Mouse (Mus musculus) neutrophil, adult 5-6 weeks (primary cell): ENCODE data around the gene Enpp6. TPM values are rescaled to one million over a fixed set of nuclear protein-coding genes. Genes with fewer than 3 reads are reported as not detected.
A peak's percentile ranks its signal among the peaks of the same experiment; 100 is the strongest.

Experiments
- ATAC-seq: fragments of 151-379, 151-347 bp; 2 replicates; pipeline ENCODE4 v1.8.0; 2017; ENCODE audit warnings: mild to moderate bottlenecking, moderate TSS enrichment; ENCODE audit not compliant: insufficient number of reproducible peaks, poor library complexity, low FRiP score, severe bottlenecking; ENCODE audit errors: extremely low read depth
- total RNA-seq: library from RNA; stranded (forward); fragments of 200-1000 nt; gene quantifications from 2 replicates; pipeline ENCODE4 v1.2.3, GENCODE M21; 2017

Enpp6 gene
- total RNA-seq, 1 experiment from 2014 or later = not detected

DNA sequence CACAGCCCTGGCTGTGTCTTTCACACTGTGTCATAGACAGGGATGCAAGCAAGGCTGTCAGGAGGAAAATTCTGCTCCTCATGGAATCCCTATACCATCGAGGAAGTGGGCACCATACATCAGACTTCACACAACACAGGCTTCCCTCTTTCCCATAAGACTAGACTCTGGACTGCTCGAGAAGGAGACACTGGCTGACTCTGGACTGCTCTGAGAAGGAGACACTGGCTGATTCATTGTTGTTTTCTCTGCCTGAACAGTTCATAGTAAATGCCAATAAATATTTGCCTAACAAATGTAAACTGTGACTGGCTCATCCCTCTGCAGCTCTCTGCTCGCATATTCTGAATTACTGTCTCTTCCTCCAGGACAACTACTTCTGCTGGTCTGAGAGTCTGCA, 66.0 kb downstream of the Enpp6 start:
- ATAC-seq = no peak

GRCm38 (mm10) chr8:47056086-47056485, 69.4 kb downstream of the Enpp6 start:
- no peak for ATAC-seq

GRCm38 (mm10) chr8:47058526-47058925, 71.8 kb downstream of the Enpp6 start:
- no peak for ATAC-seq

DNA sequence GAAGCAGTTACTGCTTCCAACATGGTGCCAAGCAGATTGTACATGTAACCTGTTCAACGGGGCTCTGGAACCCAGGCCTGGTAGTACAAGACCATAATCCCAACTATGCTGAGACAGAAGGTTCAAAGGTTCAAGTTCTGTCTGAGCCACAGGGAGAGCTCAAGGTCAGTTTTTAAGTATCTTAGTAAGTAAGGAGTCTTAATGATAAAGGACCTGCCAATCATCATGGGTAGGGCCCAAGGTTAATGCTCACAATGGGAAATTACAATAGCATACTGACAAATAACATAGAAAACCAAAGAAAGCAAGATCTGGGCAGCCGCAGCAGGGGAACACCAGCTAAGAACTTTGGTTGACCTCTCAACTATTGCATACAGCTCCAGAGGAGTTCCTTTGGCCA, 72.3 kb downstream of the Enpp6 start:
- ATAC-seq = no peak

DNA sequence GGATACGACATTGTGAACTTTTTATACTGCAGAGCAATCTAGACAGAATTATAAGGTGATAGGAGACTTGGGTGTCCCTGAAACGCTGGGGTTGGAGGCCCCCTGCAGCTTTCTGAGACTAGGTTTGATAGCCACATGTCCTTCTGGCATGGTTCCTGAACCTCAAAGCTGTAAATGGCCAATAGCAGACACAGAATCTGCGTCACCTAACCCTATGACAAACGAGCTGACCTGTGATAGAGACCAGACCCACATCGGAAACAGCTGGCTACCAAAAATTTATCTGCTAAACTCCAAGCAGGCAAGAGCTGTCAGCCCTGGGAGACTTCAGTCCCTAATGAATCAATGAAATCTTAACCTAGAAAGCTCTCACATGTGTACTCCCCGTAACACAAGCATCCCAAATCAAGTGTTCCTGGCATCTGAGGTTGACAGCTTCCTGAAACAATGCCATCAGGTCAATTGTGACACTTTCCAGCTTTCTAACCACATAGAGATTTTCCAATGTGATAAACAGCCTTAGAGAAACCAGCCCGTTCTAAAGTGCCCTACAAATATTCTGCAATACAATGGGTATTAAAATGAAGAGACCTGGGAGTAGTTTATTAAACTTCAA, 74.5 kb downstream of the Enpp6 start:
- ATAC-seq = no peak

DNA sequence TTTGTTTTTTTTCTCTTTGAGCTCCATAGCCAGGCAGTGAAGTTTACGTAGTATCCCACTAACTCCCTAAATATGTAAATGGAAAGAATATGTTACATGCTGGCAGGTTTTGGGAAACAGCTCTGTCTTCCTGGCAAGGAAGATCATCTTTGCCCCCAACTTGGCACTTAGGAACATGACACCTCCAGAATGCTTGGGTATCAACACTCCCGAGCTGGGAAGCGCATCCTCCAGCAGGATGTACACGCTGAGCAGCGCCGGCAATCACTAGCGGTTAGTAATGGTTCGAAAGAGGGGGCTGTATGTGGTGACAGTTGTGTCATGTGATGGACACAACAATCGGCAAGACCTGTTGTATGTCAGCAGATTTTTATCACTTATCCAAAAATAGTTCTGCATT, 80.4 kb downstream of the Enpp6 start:
- ATAC-seq = no peak

DNA sequence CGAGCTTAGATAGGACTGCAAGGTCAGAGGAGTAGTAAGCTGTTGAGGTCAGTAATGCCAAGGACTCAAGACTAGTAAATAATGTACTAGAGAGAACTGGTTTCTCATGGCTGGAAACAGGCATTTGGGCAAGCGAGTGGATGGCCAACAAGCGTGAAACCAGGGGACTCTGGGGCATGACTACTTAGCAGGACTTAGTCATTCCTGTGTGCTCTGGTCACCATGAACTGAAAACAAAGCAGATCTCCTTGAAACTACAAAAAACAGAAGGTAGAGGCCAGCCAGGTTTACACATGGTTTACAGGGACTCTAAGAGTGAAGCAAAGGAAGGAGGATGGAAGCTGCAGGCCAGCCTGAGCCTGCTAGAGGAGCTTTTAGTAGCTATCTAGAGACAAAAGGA, 82.9 kb downstream of the Enpp6 start:
- ATAC-seq = no peak

DNA sequence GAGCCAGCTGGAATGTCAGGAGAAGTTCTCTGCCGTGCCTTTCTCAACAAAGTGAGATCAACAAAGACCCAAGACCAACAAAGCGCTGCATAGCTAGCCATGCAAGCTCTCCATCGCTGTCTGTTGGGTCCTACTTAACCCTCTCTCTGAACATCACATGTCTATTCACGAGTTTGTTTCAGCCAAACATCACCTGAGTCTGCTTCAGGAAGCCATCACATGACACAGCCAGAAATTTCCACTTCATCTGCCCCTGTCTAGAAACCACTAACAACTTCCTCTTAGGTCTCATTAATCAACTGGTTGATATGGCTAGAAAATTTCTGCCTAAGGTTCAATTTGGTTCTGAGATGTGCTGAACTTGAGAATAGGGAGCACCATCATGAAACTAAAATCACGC, 85.3 kb downstream of the Enpp6 start:
- ATAC-seq = no peak

DNA sequence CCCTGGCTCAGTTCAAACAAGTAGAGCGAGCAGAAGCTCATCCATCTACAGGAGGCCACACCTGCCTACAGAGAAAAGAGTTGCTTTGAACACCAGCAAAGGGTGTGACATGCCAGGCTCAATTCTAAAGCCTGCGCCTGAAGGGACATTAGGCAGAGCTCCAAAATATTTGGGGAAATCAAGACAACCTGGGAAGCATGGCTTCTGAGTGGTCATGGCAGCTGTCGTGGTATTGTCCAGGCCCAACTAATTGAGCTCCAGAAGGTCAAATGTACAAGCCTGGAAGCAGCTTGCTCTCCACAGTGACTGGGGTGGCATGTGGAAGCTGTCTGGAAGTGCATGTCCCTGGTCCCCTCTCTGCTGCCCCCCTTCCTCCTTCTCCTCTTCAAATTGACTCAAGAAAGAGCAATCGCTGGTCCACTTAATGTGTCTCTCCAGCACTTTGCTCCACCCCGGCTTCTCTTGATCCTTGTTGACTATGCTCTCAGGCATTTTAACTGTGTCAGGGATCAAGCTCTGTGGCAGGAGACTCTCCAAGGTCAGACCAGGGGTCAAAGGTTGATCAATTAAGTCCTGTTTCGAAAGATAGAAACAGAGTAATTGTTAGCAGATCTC, 89.4 kb downstream of the Enpp6 start:
- no peak for ATAC-seq

- no peak for ATAC-seq
These were observed 93.3 kb downstream of the Enpp6 start for GRCm38 (mm10) chr8:47080037-47080436.

DNA sequence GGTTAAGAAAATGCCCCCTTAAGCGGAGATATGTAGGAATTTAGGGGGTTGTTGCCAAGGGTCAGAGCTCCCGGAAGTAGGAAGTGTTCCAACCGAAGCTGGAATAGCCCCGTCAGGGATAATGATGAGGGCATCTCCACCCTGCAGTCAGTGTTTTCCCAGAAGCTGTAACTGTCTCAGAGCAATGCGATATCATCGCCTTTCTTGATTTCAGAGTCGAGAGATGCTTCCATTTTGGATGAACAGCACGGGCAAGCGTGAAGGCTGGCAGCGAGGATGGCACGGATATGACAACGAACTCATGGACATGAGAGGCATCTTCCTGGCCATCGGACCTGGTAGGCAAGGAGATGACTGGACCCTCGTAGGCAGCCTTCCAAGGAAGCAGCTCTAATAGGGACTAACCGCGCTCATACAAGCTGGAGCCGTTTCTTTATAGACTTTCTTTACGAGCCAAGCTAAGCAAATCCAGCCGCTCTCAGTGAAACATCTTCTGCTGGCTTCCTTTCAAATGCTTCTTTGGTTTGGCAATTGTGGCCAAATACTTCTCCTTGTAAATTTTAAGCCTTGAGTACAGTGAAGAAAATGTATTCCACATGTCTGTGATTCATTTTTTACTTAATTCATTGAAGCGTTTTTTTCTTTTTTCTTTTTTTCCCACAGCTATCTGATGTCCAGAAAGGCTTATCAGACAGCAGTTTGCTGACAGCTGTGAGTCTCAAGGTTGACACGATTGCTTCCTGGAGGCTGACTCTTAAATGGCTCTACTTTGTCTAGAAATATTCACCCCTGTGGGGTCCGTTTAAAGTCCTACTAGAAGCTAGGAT, 95.7 kb downstream of the Enpp6 start:
- ATAC-seq = no peak

GRCm38 (mm10) chr8:47090021-47090420, 103.3 kb downstream of the Enpp6 start:
- no peak for ATAC-seq

- peak; percentile 53; the same call in 1 of the 2 replicates for ATAC-seq
These were observed 118.9 kb downstream of the Enpp6 start for GRCm38 (mm10) chr8:47105617-47106016.

DNA sequence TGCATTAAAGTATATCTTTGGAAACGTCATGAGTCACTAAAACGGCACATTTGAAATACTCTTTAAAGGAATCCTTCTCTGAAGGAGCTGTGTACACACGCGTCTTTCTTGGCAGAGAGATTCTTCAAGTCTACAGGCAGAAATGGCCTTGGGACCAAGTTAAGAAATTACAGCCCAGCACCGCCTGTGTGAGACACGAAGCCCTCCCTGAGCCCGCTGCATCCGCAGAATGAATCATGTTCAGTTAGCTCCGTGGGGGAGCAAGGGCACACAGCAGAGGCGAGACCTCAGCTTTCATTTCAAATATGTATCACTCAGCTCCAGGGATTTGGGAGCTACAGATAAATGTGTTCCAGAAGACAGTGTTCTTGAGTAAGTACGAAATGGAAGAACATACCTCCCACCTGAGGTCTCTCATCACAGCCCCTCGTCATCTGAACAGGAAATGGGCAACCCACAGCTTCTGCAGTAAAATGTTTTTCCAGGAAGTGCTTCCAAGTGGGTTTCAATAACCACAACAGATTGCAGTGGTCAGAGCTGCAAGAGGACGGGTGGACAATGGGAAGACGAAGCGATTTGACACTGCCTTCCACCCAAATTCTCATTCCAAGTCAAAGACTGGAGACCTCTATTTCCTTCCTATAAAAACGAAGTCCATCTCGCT, 127.6 kb downstream of the Enpp6 start:
- no peak for ATAC-seq

- no peak for ATAC-seq
These were observed 130.6 kb downstream of the Enpp6 start for GRCm38 (mm10) chr8:47117336-47117735.

DNA sequence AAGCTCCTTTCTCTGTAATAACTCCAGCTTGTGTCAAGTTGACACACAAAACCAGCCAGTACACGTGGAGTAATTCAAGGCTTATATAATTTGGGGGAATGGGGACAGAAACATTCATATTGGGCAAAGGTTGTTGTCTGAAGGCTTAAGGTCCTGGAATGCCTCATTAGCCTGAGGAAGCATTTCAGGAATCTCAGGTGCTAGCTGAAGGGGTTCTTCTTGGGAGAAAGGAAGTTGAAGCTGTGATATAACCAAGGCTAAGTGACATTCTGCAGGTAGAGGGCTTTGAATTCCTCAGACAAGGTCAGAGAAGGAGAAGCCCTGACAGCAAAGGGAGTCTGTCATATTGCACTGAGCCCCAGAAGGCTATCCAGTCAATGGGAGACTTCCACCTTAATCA, 133.2 kb downstream of the Enpp6 start:
- ATAC-seq = no peak

DNA sequence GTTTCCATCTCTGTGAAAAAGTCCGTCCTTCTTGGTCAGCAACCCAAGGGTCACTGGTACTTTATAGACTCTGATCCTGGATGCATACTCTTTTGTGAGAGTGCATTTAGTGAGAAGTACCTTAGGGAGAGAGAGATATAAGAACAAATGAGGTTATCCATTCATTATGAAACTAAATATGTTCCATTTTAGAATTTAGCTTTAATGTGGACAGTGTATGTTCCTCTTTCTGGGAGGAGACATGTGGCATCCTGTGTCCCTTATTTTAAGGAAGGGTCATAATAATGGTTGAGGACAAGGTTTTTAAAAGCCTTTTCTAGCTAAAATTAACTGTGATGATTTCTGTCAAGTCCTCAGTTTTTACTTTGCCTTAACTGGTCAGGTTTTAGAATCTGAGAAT, 142.2 kb downstream of the Enpp6 start:
- ATAC-seq = no peak

GRCm38 (mm10) chr8:47133381-47133780, 146.7 kb downstream of the Enpp6 start:
- ATAC-seq = no peak

- no peak for ATAC-seq
These were observed 148.0 kb downstream of the Enpp6 start for GRCm38 (mm10) chr8:47134736-47135135.

- ATAC-seq = no peak
These were observed 148.9 kb downstream of the Enpp6 start for GRCm38 (mm10) chr8:47135586-47135985.
